Mouse (Mus musculus) adrenal gland, postnatal 25 days (tissue): ENCODE measurements around the gene Nthl1. TPM values are rescaled to one million over a fixed set of nuclear protein-coding genes. Genes with fewer than 3 reads are reported as not detected.

Experiments
- microRNA-seq, 2 experiments: library from miRNA; unstranded; fragments of <30 nt; microRNA quantifications; one replicate each; pipeline ENCODE4 v1.2.0; 2021
- total RNA-seq: library from RNA; stranded (reverse); gene quantifications from 2 replicates; pipeline ENCODE4 v1.2.3, GENCODE M21; 2021

Nthl1 gene
- total RNA-seq, 1 experiment from 2014 or later: 12.6 TPM

Small RNA genes lying within 50 kb of the gene (microRNA-seq; reads per million reads assigned to microRNA genes)
- gene Gm24589: 0 to 2.1 reads per million in 2 experiments

Other genes starting within 250 kb of the Nthl1 start
- gene Rnps1, start 218.1 kb upstream of the Nthl1 start, total RNA-seq: 72.0 and 76.1 TPM in 2 replicates
- 228 and 261 TPM in 2 replicates for gene Eci1, start 206.0 kb upstream of the Nthl1 start, total RNA-seq
- gene Dnase1l2, start 189.6 kb upstream of the Nthl1 start, total RNA-seq: 2.7 and 3.5 TPM in 2 replicates
- 21.7 and 33.7 TPM in 2 replicates for gene E4f1, start 162.4 kb upstream of the Nthl1 start, total RNA-seq
- 71.8 and 83.4 TPM in 2 replicates for gene Pgp, start 162.3 kb upstream of the Nthl1 start, total RNA-seq
- 0.85 and 0.95 TPM in 2 replicates for gene Bricd5, start 158.8 kb upstream of the Nthl1 start, total RNA-seq
- gene Mlst8, start 153.6 kb upstream of the Nthl1 start, total RNA-seq: 29.7 and 37.3 TPM in 2 replicates
- 26.2 and 60.8 TPM in 2 replicates for gene Caskin1, start 144.1 kb upstream of the Nthl1 start, total RNA-seq
- 105 and 133 TPM in 2 replicates for gene Traf7, start 104.7 kb upstream of the Nthl1 start, total RNA-seq
- 1.3 and 1.4 TPM in 2 replicates for gene Rab26, start 98.5 kb upstream of the Nthl1 start, total RNA-seq
- gene Pkd1, start 82.8 kb upstream of the Nthl1 start, total RNA-seq: 45.2 and 65.8 TPM in 2 replicates
- gene Tsc2, start 50 bp upstream of the Nthl1 start, total RNA-seq: 108 and 138 TPM in 2 replicates
- 53.4 and 63.5 TPM in 2 replicates for gene Slc9a3r2, start 17.6 kb downstream of the Nthl1 start, total RNA-seq
- not detected in 2 replicates for gene Npw, start 25.8 kb downstream of the Nthl1 start, total RNA-seq
- 53.9 and 54.7 TPM in 2 replicates for gene Zfp598, start 37.0 kb downstream of the Nthl1 start, total RNA-seq
- 1.2 and 2.1 TPM in 2 replicates for gene Syngr3, start 57.3 kb downstream of the Nthl1 start, total RNA-seq
- 30.5 and 33.5 TPM in 2 replicates for gene Gfer, start 63.5 kb downstream of the Nthl1 start, total RNA-seq
- 4.5 and 6.5 TPM in 2 replicates for gene Noxo1, start 63.6 kb downstream of the Nthl1 start, total RNA-seq
- gene Tbl3, start 75.0 kb downstream of the Nthl1 start, total RNA-seq: 33.3 and 39.6 TPM in 2 replicates
- 0.27 and 0.81 TPM in 2 replicates for gene Rnf151, start 85.4 kb downstream of the Nthl1 start, total RNA-seq
- 579 and 669 TPM in 2 replicates for gene Rps2, start 85.4 kb downstream of the Nthl1 start, total RNA-seq
- gene Ndufb10, start 91.8 kb downstream of the Nthl1 start, total RNA-seq: 230 and 272 TPM in 2 replicates
- 0.24 TPM in 1 of 2 replicates, not detected in the other for gene Rpl3l, start 95.1 kb downstream of the Nthl1 start, total RNA-seq
- 87.5 and 89.3 TPM in 2 replicates for gene Msrb1, start 104.0 kb downstream of the Nthl1 start, total RNA-seq
- gene Hs3st6, start 120.3 kb downstream of the Nthl1 start, total RNA-seq: 2.8 and 3.0 TPM in 2 replicates
- 0.76 and 1.7 TPM in 2 replicates for gene Meiob, start 171.6 kb downstream of the Nthl1 start, total RNA-seq
- 88.2 and 124 TPM in 2 replicates for gene Hagh, start 207.5 kb downstream of the Nthl1 start, total RNA-seq
- gene Fahd1, start 217.7 kb downstream of the Nthl1 start, total RNA-seq: 34.6 and 35.5 TPM in 2 replicates
- gene Igfals, start 233.3 kb downstream of the Nthl1 start, total RNA-seq: 1.5 and 3.0 TPM in 2 replicates